Comparison of ENCODE assay signal across 8 mouse cellular contexts in the genomic region with DNA sequence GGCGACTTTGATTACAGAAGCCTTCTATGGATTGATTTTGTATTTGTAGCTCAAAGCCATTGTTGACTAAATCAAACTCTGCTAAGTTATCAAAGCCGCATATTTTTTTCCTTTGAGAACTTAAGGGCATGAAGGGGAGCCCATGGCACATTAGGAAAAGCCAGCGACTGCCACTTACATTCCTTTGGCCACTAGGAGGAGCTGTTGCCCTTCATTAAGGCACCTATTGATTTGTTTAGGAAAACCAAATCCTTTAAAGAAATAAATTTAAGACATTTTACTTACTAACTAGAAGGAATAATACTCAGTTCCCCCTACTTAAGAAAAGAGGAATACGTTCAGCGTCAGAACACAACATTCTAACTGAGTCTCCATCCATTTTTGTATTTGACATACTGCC.
DNase-seq lines count a peak whose midpoint lies in the region; ATAC-seq and TF ChIP-seq lines count a peak whose summit lies in the region.

No protein-coding gene starts in this region.

- TF ChIP-seq POLR2A in bone marrow, adult 2 months (IDR thresholded peaks at IDR 0.05; ENCODE audit: borderline replicate concordance, control insufficient read depth, low read depth, low read length): no peak
- no peak for TF ChIP-seq POLR2A in embryonic fibroblast, embryonic 13.5 days (IDR thresholded peaks at IDR 0.05; ENCODE audit: low read depth, low read length)

- no peak for ATAC-seq in frontal cortex, adult (ENCODE audit: low TSS enrichment)
- ATAC-seq in lung, embryonic 14.5 days (ENCODE audit: insufficient read depth): no peak

- H3K79me2 ChIP-seq in C2C12 (ENCODE audit: control insufficient read depth, insufficient read depth): no peaks in the 10 kb centered on the region

- no peaks in the 10 kb centered on the region for H3K79me3 ChIP-seq in C2C12 (ENCODE audit: low read depth)

- no peaks in the 10 kb centered on the region for H3K27me3 ChIP-seq in C2C12 (ENCODE audit: control insufficient read depth, insufficient read depth, insufficient read length)
- H3K27me3 ChIP-seq in lung, embryonic 14.5 days (ENCODE audit: insufficient read depth, low read length): no peaks in the 10 kb centered on the region

- no peak overlapping the region for H3K4me2 ChIP-seq in lung, embryonic 14.5 days

- H3K9ac ChIP-seq in lung, embryonic 14.5 days: no peak overlapping the region

- H3K27ac ChIP-seq in bone marrow, adult 2 months (ENCODE audit: control insufficient read depth, insufficient read depth, low read depth, low read length, poor library complexity): no peak overlapping the region
- no peak overlapping the region for H3K27ac ChIP-seq in embryonic fibroblast, embryonic 13.5 days (ENCODE audit: insufficient read depth, low read length)
- no peak overlapping the region for H3K27ac ChIP-seq in lung, embryonic 14.5 days (ENCODE audit: low read depth)

- 28% methylated on average over 5 of the region's 5 CpGs for WGBS in bone marrow, adult 2 months
- WGBS in lung, embryonic 14.5 days: 25% methylated on average over 5 of the region's 5 CpGs

- peaks cover 3% of the 10 kb centered on the region; the same call in 1 of the 2 replicates for H3K4me1 ChIP-seq in bone marrow, adult 2 months (ENCODE audit: control insufficient read depth, insufficient read depth, low read length)
- H3K4me1 ChIP-seq in embryonic fibroblast, embryonic 13.5 days (ENCODE audit: control insufficient read depth, insufficient read depth, low read length): no peaks in the 10 kb centered on the region; the same call in 1 of the 2 replicates
- no peaks in the 10 kb centered on the region for H3K4me1 ChIP-seq in lung, embryonic 14.5 days (ENCODE audit: insufficient read depth)

- DNase-seq in frontal cortex, adult 2 months (ENCODE audit: extremely low spot score in 1 of 2, low spot score in 1 of 2): peak; percentile 35 to 91
- DNase-seq in kidney, postnatal 25 days: peak; percentile 52 to 83
- DNase-seq in lung, embryonic 14.5 days: peak; percentile 96
- DNase-seq in right cerebral cortex, postnatal 4 days: peak; percentile 78

- peaks cover 25% of the 10 kb centered on the region for H3K36me3 ChIP-seq in C2C12 (ENCODE audit: control insufficient read depth, insufficient read depth)
- peaks cover 30% of the 10 kb centered on the region for H3K36me3 ChIP-seq in lung, embryonic 14.5 days (ENCODE audit: insufficient read depth)

- H3K4me3 ChIP-seq in C2C12 (ENCODE audit: insufficient read depth, poor library complexity, severe bottlenecking): no peak overlapping the region
- no peak overlapping the region for H3K4me3 ChIP-seq in bone marrow, adult 2 months (replicated peaks; ENCODE audit: control insufficient read depth, low read depth, low read length)
- H3K4me3 ChIP-seq in embryonic fibroblast, embryonic 13.5 days (ENCODE audit: insufficient read depth, low read length): no peak overlapping the region
- no peak overlapping the region for H3K4me3 ChIP-seq in lung, embryonic 14.5 days (ENCODE audit: low read depth, low read length)

- H3K9me3 ChIP-seq in lung, embryonic 14.5 days (ENCODE audit: low read depth, low read length): no peaks in the 10 kb centered on the region

- no peak overlapping the region for H3ac ChIP-seq in C2C12 (ENCODE audit: control insufficient read depth, insufficient read length, low read depth)

- peak; percentile 27 for TF ChIP-seq CTCF in C2C12 (IDR thresholded peaks at IDR 0.05; ENCODE audit: control insufficient read depth, insufficient read depth, insufficient read length)
- peak; percentile 49 for TF ChIP-seq CTCF in bone marrow, adult 2 months (IDR thresholded peaks at IDR 0.05; ENCODE audit: control insufficient read depth, insufficient read depth, low read length)
- peak; percentile 19; the same call in 1 of the 2 replicates for TF ChIP-seq CTCF in embryonic fibroblast, embryonic 13.5 days (IDR thresholded peaks at IDR 0.05; ENCODE audit: borderline replicate concordance, insufficient read depth, low read length)
- peak; percentile 89 for TF ChIP-seq CTCF in lung, embryonic 14.5 days (IDR thresholded peaks at IDR 0.05; ENCODE audit: low read depth)

TF ChIP-seq in C2C12, 6 proteins besides CTCF, POLR2A, EP300 and RAD21:
- TF ChIP-seq FOSL1 (IDR thresholded peaks at IDR 0.05; ENCODE audit: insufficient read depth, low read length, poor library complexity, severe bottlenecking): no peak
- TF ChIP-seq MYOG (IDR thresholded peaks at IDR 0.05; ENCODE audit: control insufficient read depth, extremely low read depth, insufficient read length): no peak
- no peak for TF ChIP-seq MAX (IDR thresholded peaks at IDR 0.05)
- no peak for TF ChIP-seq USF1 (IDR thresholded peaks at IDR 0.05; ENCODE audit: low read depth)
- no peak for TF ChIP-seq MYOD1 (IDR thresholded peaks at IDR 0.05; ENCODE audit: control insufficient read depth, insufficient read length, low read depth)
- TF ChIP-seq CEBPB (IDR thresholded peaks at IDR 0.05; ENCODE audit: low read depth): no peak

Comparison
In these comparisons a context has a peak if more than half of its experiments do, and no peak if none do; other contexts are left out.
1. CTCF ChIP-seq: peak in every context shown above with its lines; median percentile 89 in lung, embryonic 14.5 days; 49 in bone marrow, adult 2 months; 27 in C2C12; 19 in embryonic fibroblast, embryonic 13.5 days.